Mouse (Mus musculus): ENCODE data around the gene Ovol2. TPM values are rescaled to one million over a fixed set of nuclear protein-coding genes. Genes with fewer than 3 reads are reported as not detected.

The Ovol2 gene
- total RNA-seq, 4 experiments from 2014 or later: not detected

- no peak for DNase-seq
Measured at GRCm38 (mm10) chr2:144311372-144311771, 20.6 kb downstream of the Ovol2 start.

- no peak for DNase-seq
Measured at GRCm38 (mm10) chr2:144310273-144310672, 21.7 kb downstream of the Ovol2 start.

GRCm38 (mm10) chr2:144308561-144308960 lies 23.4 kb downstream of the Ovol2 start:
- DNase-seq: no peak

- no peak for DNase-seq
Measured at GRCm38 (mm10) chr2:144305721-144306294, 26.1 kb downstream of the Ovol2 start.

- DNase-seq: no peak
Measured at GRCm38 (mm10) chr2:144301101-144301500, 30.8 kb downstream of the Ovol2 start.

- no peak for DNase-seq
Measured at GRCm38 (mm10) chr2:144299749-144300669, 31.9 kb downstream of the Ovol2 start.

- no peak for DNase-seq
Measured at GRCm38 (mm10) chr2:144295145-144295735, 36.7 kb downstream of the Ovol2 start.

GRCm38 (mm10) chr2:144291600-144292305 lies 40.2 kb downstream of the Ovol2 start:
- no peak for DNase-seq

GRCm38 (mm10) chr2:144290321-144290720 lies 41.6 kb downstream of the Ovol2 start:
- no peak for DNase-seq

GRCm38 (mm10) chr2:144281417-144281816 lies 50.5 kb downstream of the Ovol2 start:
- DNase-seq: no peak

GRCm38 (mm10) chr2:144280568-144280967 lies 51.4 kb downstream of the Ovol2 start:
- no peak for DNase-seq

GRCm38 (mm10) chr2:144279742-144280141 lies 52.2 kb downstream of the Ovol2 start:
- DNase-seq: peak; percentile 96

GRCm38 (mm10) chr2:144276885-144277284 lies 55.1 kb downstream of the Ovol2 start:
- DNase-seq: no peak

- peak; percentile 60 for DNase-seq
Measured at GRCm38 (mm10) chr2:144274741-144275140, 57.2 kb downstream of the Ovol2 start.

- no peak for DNase-seq
Measured at GRCm38 (mm10) chr2:144272088-144272487, 59.9 kb downstream of the Ovol2 start.

- DNase-seq: peak; percentile 90
Measured at GRCm38 (mm10) chr2:144270507-144271420, 61.2 kb downstream of the Ovol2 start, which contains the start of the genes Mgme1 and Snx5. Mgme1 (plus strand) TSS chr2:144270663. Snx5 (minus strand) TSS chr2:144270906.

GRCm38 (mm10) chr2:144269679-144270475 lies 62.1 kb downstream of the Ovol2 start:
- DNase-seq: no peak

GRCm38 (mm10) chr2:144269306-144269650 lies 62.7 kb downstream of the Ovol2 start:
- DNase-seq: no peak

- no peak for DNase-seq
Measured at GRCm38 (mm10) chr2:144268446-144269305, 63.3 kb downstream of the Ovol2 start.

- no peak for DNase-seq
Measured at GRCm38 (mm10) chr2:144267731-144268015, 64.3 kb downstream of the Ovol2 start.

Measured in adrenal gland, adult 8-10 months (tissue).